Mouse (Mus musculus): ENCODE results near the gene Samd4.

DNA sequence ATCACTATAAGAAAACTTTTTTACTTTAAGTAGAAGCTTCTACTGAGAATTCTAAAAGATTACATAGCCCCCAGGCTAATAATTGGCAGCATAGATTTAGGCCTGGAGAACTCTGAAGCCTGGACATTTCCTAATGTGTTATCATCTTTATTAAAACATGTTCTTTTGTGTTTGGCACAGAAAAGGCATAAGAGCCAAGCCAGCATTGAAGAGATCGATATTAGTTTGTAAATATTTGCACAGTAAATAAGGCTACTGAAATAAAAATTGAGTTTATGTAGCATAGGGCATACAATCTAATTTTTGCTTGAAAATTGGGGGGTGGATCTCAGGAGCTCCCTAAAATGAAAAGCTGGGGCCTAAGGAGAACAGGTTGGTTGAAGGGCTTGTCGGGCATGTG lies 77.2 kb downstream of the Samd4 start:
- no peak for TF ChIP-seq POLR2A (IDR thresholded peaks at IDR 0.05; ENCODE audit: extremely low read depth, insufficient read depth, low read length)
- TF ChIP-seq CTCF (IDR thresholded peaks at IDR 0.05; ENCODE audit: low read depth, low read length), result no peak
